ENCODE assay signal across 9 mouse cellular contexts in the genomic region with DNA sequence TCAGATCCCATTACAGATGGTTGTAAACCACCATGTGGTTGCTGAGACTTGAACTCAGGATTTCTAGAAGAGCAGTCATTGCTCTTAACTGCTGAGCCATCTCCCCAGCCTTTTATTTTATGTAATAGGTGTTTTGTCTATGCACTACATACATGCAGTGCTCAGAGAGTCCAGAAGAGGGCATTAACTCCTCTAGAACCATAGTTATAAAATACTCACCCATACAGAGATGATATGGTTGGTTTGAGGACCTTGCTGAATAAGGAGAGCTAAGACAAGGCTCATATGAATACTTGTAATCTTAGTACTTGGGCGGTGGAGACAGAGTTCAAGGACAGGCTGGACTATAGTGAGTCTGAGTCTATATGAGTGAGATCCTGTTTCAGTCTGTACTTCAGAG. TPM values are rescaled to one million over a fixed set of nuclear protein-coding genes. Genes with fewer than 3 reads are reported as not detected.
DNase-seq lines count a peak whose midpoint lies in the region; ATAC-seq and TF ChIP-seq lines count a peak whose summit lies in the region.
"Had no signal": no experiment of that assay in that cellular context is flagged by ENCODE, and none has a peak within 500 bp of the region (broad histone marks: within the 10 kb centered on the region; RNA-seq: fewer than 3 reads in every experiment).

No protein-coding gene starts in this region.

- no peak for TF ChIP-seq POLR2A in cortical plate, adult 2 months (IDR thresholded peaks at IDR 0.05; ENCODE audit: extremely low read depth, insufficient read depth, low read length)

- H3K4me1 ChIP-seq in cortical plate, adult 2 months (ENCODE audit: control insufficient read depth, insufficient read depth, low read length) = no peaks in the 10 kb centered on the region
- H3K4me1 ChIP-seq: neural tube, embryonic 12.5 days had no signal

- 0 out of 2 replicates have a peak, but pooled peaks have one; percentile 2 for TF ChIP-seq CTCF in cortical plate, adult 2 months (IDR thresholded peaks at IDR 0.05; ENCODE audit: extremely low read depth, insufficient read depth, low read length)

- no peak overlapping the region for H3K4me3 ChIP-seq in cortical plate, adult 2 months (ENCODE audit: insufficient read depth, low read length)
- H3K4me3 ChIP-seq: neural tube, embryonic 12.5 days had no signal

- H3K27ac ChIP-seq in cortical plate, adult 2 months (ENCODE audit: insufficient read depth, low read length) = no peak overlapping the region
- H3K27ac ChIP-seq: neural tube, embryonic 12.5 days had no signal

- DNase-seq in frontal cortex, postnatal 14 days (ENCODE audit: low spot score in 2 of 2) = no peak
- peak; percentile 29 for DNase-seq in urinary bladder, postnatal 25 days (ENCODE audit: low spot score)
- DNase-seq in urinary bladder, postnatal 10 days (ENCODE audit: low spot score) = no peak
- peak; percentile 73 to 81 for DNase-seq in kidney, adult 8-10 months
- DNase-seq in thymus, postnatal 10 days (ENCODE audit: low spot score in 2 of 2) = peak; percentile 25 to 63

- ATAC-seq in frontal cortex, adult (ENCODE audit: low TSS enrichment) = peak; percentile 87
- ATAC-seq in megakaryocyte progenitor cell, adult 5-6 weeks (replicated peaks; ENCODE audit: poor library complexity) = peak; percentile 86

RNA-seq across cellular contexts. Expression of gene Sin3a, which starts 15.6 kb away (rescaled TPM):
- polyA plus RNA-seq in cortical plate, adult 2 months (2012; rRNA removed) = 25.1 and 27.8 TPM in 2 replicates
- 81.5 and 89.2 TPM in 2 replicates for total RNA-seq in megakaryocyte progenitor cell, adult 5-6 weeks (2015)
- 81.3 and 127 TPM in 2 replicates for total RNA-seq in megakaryocyte progenitor cell, adult 5-6 weeks (2017)

Comparison
In these comparisons a context has a peak if more than half of its experiments do, and no peak if none do; other contexts are left out.
1. DNase-seq: peak in urinary bladder, postnatal 25 days (single experiment), kidney, adult 8-10 months (2 of 2) and thymus, postnatal 10 days (2 of 2); none in frontal cortex, postnatal 14 days (0 of 2) and urinary bladder, postnatal 10 days (single experiment).